Mouse (Mus musculus) liver, adult 2 months (tissue): ENCODE measurements around the gene Fhl3.

Experiments used
- CTCF ChIP-seq: fragments of 200-500 bp; IDR thresholded peaks from 2 replicates; pipeline ENCODE4 v1.5.1; 2011; ENCODE audit warnings: low read depth, low read length, control low read depth
- POLR2A ChIP-seq: fragments of 200-500 bp; IDR thresholded peaks from 2 replicates; pipeline ENCODE4 v1.6.1; 2011; ENCODE audit warnings: low read length, control low read depth; ENCODE audit not compliant: insufficient read depth; ENCODE audit errors: extremely low read depth

DNA sequence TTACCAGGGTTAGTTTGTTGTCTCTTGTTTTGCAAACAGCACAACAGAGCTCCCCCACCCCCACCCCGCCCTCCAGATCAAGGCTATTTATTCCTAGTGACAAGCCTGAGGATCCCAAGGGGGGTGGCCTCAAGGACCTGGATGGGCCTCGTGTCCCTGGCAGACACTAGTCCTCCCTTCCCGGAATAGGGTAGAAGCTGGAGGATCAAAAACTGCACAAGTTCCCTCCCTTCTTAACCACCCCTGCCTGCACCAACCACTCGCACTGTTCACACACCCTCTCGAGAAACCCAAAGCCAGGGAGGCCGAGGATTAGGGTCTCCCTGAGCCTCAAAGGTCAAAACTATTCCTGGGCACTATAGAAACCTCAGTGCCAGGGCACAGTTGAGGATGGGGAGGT lies 710 bp upstream of the Fhl3 start:
- no peak for TF ChIP-seq POLR2A
- no peak for TF ChIP-seq CTCF
